Mouse (Mus musculus): ENCODE results near the gene Dhx36.

Dhx36 gene

GRCm38 (mm10) chr3:62418387-62419138 lies 88.2 kb downstream of the Dhx36 start:
- DNase-seq: no peak

All from cerebellum, adult 8-10 months (tissue).